Mouse (Mus musculus): ENCODE results near the gene Tcl1b2. TPM values are rescaled to one million over a fixed set of nuclear protein-coding genes. Genes with fewer than 3 reads are reported as not detected.
A peak's percentile ranks its signal among the peaks of the same experiment; 100 is the strongest.
"Not testable (repeated sequence)": the region's sequence is repeated elsewhere in the genome, so short reads cannot be mapped to it uniquely, and the experiment has no call there.

Tcl1b2 gene
- polyA plus RNA-seq, 1 experiment from 2014 or later: not detected

DNA sequence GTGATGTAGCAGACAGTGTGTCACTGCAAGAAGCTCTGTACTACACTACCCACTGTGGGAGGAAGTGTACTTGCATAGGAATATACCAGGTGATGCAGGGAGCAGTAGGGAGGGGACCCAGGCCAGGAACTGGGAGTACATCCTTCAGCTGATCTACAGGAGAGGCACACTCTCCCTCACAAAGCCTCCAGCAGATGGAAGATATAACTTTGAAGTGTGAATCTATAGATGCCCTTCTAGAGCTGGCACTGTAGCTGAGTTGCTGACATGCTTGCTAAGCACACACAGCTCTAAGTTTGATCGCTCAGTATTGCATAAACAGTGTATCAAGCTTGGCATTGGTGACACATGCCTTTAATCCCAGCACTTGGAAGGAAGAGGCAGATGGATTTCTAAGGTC is 8.1 kb upstream of the Tcl1b2 start:
- not testable (repeated sequence) for H3K27me3 ChIP-seq (replicated peaks; ENCODE audit: control insufficient read depth, insufficient read depth, low read length); H3K4me3 ChIP-seq (ENCODE audit: low read depth, low read length); ATAC-seq; H3K27ac ChIP-seq (ENCODE audit: low read depth, low read length); H3K9me3 ChIP-seq (ENCODE audit: control insufficient read depth); H3K4me2 ChIP-seq (replicated peaks; ENCODE audit: low read depth); H3K4me1 ChIP-seq (replicated peaks; ENCODE audit: control insufficient read depth, insufficient read depth, low read length); H3K9ac ChIP-seq (ENCODE audit: low read depth, low read length); H3K36me3 ChIP-seq (ENCODE audit: control insufficient read depth, insufficient read depth)
- 80% methylated on average over 1 of the region's 1 CpGs for WGBS

DNA sequence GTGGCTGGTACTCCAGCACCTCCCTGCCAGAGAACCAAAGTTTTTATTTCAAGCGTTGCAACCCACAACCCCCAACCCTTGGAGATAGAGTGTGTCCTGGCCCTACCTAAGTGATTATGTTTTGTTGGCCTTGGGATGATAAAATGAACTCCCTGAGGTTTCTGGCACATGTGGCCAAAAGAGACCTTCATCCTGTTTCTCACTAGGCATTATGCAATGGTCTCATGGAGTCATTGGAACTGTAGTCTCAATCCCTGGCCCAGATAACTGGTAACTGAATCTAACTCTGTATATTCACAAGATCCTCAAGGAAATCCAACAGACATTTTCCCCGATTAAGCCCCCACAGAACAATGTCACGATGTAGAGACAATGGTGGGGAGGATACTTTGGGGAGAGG is 2.7 kb upstream of the Tcl1b2 start:
- Histone ChIP-seq H3K4me2 (replicated peaks; ENCODE audit: low read depth) (no peak overlapping the region), H3K27me3 (replicated peaks; ENCODE audit: control insufficient read depth, insufficient read depth, low read length) (no peaks in the 10 kb centered on the region), H3K36me3 (ENCODE audit: control insufficient read depth, insufficient read depth) (no peaks in the 10 kb centered on the region), H3K9me3 (ENCODE audit: control insufficient read depth) (no peaks in the 10 kb centered on the region), H3K27ac (ENCODE audit: low read depth, low read length) (no peak overlapping the region), H3K4me1 (replicated peaks; ENCODE audit: control insufficient read depth, insufficient read depth, low read length) (no peaks in the 10 kb centered on the region), H3K4me3 (ENCODE audit: low read depth, low read length) (no peak overlapping the region), H3K9ac (ENCODE audit: low read depth, low read length) (no peak overlapping the region)
- no peak for TF ChIP-seq CTCF (IDR thresholded peaks at IDR 0.05; ENCODE audit: low read depth)
- WGBS: 96% methylated on average over 3 of the region's 3 CpGs
- ATAC-seq: no peak

DNA sequence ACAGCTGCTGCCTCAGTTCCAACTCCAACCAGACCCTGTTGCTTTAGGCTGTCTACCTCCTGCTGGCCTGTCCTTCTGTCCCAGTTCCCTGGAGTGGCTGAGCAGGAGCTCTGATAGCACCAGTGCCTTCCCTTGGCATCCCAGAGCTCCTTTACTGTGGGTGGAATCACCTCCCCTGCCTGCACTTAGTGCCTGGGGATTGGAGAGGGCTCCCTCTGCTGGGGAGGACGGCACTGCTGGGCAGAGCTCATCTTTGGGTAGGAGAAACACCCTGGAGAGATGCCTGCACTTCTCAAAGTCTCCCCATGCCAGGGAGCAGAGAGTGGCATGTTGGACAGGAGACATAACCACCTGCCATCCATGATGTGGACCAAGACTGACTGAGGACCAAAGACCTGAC is 886 bp upstream of the Tcl1b2 start:
- H3K4me1 ChIP-seq (replicated peaks; ENCODE audit: control insufficient read depth, insufficient read depth, low read length); H3K9me3 ChIP-seq (ENCODE audit: control insufficient read depth); H3K4me3 ChIP-seq (ENCODE audit: low read depth, low read length); H3K36me3 ChIP-seq (ENCODE audit: control insufficient read depth, insufficient read depth); H3K4me2 ChIP-seq (replicated peaks; ENCODE audit: low read depth); H3K27ac ChIP-seq (ENCODE audit: low read depth, low read length); H3K27me3 ChIP-seq (replicated peaks; ENCODE audit: control insufficient read depth, insufficient read depth, low read length); H3K9ac ChIP-seq (ENCODE audit: low read depth, low read length); ATAC-seq: not testable (repeated sequence)
- TF ChIP-seq CTCF (IDR thresholded peaks at IDR 0.05; ENCODE audit: low read depth): 0 out of 2 replicates have a peak, but pooled peaks have one; percentile 7
- WGBS: 11% methylated on average over 1 of the region's 1 CpGs

GRCm38 (mm10) chr12:105155286-105155685 is 9.5 kb downstream of the Tcl1b2 start:
- not testable (repeated sequence) for H3K27ac ChIP-seq (ENCODE audit: low read depth, low read length); H3K4me1 ChIP-seq (replicated peaks; ENCODE audit: control insufficient read depth, insufficient read depth, low read length); H3K9ac ChIP-seq (ENCODE audit: low read depth, low read length); H3K4me3 ChIP-seq (ENCODE audit: low read depth, low read length); ATAC-seq; H3K36me3 ChIP-seq (ENCODE audit: control insufficient read depth, insufficient read depth); H3K4me2 ChIP-seq (replicated peaks; ENCODE audit: low read depth); H3K9me3 ChIP-seq (ENCODE audit: control insufficient read depth); H3K27me3 ChIP-seq (replicated peaks; ENCODE audit: control insufficient read depth, insufficient read depth, low read length)
- 76% methylated on average over 4 of the region's 4 CpGs for WGBS

GRCm38 (mm10) chr12:105158842-105159241 is 13.0 kb downstream of the Tcl1b2 start:
- Histone ChIP-seq H3K27me3 (replicated peaks; ENCODE audit: control insufficient read depth, insufficient read depth, low read length) (no peaks in the 10 kb centered on the region), H3K9ac (ENCODE audit: low read depth, low read length) (no peak overlapping the region), H3K9me3 (ENCODE audit: control insufficient read depth) (no peaks in the 10 kb centered on the region), H3K36me3 (ENCODE audit: control insufficient read depth, insufficient read depth) (no peaks in the 10 kb centered on the region), H3K4me1 (replicated peaks; ENCODE audit: control insufficient read depth, insufficient read depth, low read length) (no peaks in the 10 kb centered on the region), H3K4me3 (ENCODE audit: low read depth, low read length) (no peak overlapping the region), H3K27ac (ENCODE audit: low read depth, low read length) (no peak overlapping the region), H3K4me2 (replicated peaks; ENCODE audit: low read depth) (no peak overlapping the region)
- no peak for ATAC-seq
- no peak for TF ChIP-seq CTCF (IDR thresholded peaks at IDR 0.05; ENCODE audit: low read depth)
- 79% methylated on average over 6 of the region's 6 CpGs for WGBS

DNA sequence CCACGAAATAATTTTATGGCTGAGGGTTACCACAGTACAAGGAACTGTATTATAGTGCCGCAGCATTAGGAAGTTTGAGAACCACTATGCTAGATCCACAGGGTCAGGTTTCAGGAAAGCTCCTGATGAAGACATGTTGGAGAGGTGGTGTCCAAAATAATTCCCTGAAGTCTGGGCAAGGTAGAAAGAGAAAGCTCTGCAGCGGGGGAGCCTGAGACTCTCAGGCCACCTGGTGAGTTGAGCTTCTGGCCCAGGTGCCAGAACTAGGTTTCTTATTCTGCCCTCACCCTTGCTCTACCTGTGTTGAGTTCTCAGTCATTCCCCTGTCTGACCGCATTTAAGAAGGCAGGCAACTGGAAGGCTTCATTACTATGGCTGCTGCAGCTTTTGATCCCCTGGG is 13.6 kb downstream of the Tcl1b2 start, which contains the start of gene Tcl1b1:
Tcl1b1 (plus strand) TSS at position 301 of the 400 bp plus-strand sequence.
- no peaks in the 10 kb centered on the region for H3K4me1 ChIP-seq (replicated peaks; ENCODE audit: control insufficient read depth, insufficient read depth, low read length)
- no peak within 1 kb of the TSS for H3K4me2 ChIP-seq (replicated peaks; ENCODE audit: low read depth)
- ATAC-seq: no peak
- no peak for TF ChIP-seq CTCF (IDR thresholded peaks at IDR 0.05; ENCODE audit: low read depth)
- no peak within 1 kb of the TSS for H3K27ac ChIP-seq (ENCODE audit: low read depth, low read length)
- no peak within 1 kb of the TSS for H3K4me3 ChIP-seq (ENCODE audit: low read depth, low read length)
- no peaks in the 10 kb centered on the region for H3K36me3 ChIP-seq (ENCODE audit: control insufficient read depth, insufficient read depth)
- H3K27me3 ChIP-seq (replicated peaks; ENCODE audit: control insufficient read depth, insufficient read depth, low read length): no peaks in the 10 kb centered on the region
- no peak within 1 kb of the TSS for H3K9ac ChIP-seq (ENCODE audit: low read depth, low read length)
- no peaks in the 10 kb centered on the region for H3K9me3 ChIP-seq (ENCODE audit: control insufficient read depth)
- 71% methylated on average over 4 of the region's 4 CpGs for WGBS

DNA sequence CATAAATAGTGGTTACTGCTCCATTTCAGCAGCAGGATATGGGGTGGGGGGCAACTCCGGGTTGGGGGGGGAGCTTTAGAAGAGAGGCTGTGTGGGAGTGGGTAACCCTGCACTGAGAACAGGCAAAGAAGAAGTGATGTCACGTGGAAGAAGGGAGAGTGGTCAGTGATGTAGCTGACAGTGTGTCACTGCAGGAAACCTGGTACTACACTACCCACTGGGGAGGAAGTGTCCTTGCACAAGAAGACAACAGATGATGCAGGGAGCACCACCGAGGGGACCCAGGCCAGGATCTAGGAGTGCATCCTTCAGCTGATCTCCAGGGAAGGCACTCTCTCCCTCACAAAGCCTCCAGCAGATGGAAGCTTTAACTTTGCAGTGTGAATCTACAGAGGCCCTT is 20.9 kb downstream of the Tcl1b2 start:
- no peak overlapping the region for H3K9ac ChIP-seq (ENCODE audit: low read depth, low read length)
- H3K4me2 ChIP-seq (replicated peaks; ENCODE audit: low read depth): no peak overlapping the region
- TF ChIP-seq CTCF (IDR thresholded peaks at IDR 0.05; ENCODE audit: low read depth): no peak
- no peaks in the 10 kb centered on the region for H3K9me3 ChIP-seq (ENCODE audit: control insufficient read depth)
- H3K27me3 ChIP-seq (replicated peaks; ENCODE audit: control insufficient read depth, insufficient read depth, low read length): no peaks in the 10 kb centered on the region
- 73% methylated on average over 3 of the region's 3 CpGs for WGBS
- no peaks in the 10 kb centered on the region for H3K36me3 ChIP-seq (ENCODE audit: control insufficient read depth, insufficient read depth)
- H3K4me1 ChIP-seq (replicated peaks; ENCODE audit: control insufficient read depth, insufficient read depth, low read length): no peaks in the 10 kb centered on the region
- no peak overlapping the region for H3K27ac ChIP-seq (ENCODE audit: low read depth, low read length)
- no peak for ATAC-seq
- H3K4me3 ChIP-seq (ENCODE audit: low read depth, low read length): no peak overlapping the region
